Mouse (Mus musculus) fat pad, adult 2 months (tissue): Measurements from ENCODE around the gene Gstp2.
"Not testable (repeated sequence)": the region's sequence is repeated elsewhere in the genome, so short reads cannot be mapped to it uniquely, and the experiment has no call there.

Experiments
- DNase-seq: peaks from one replicate; pipeline ENCODE4 v3.0.0-alpha.2; 2011; ENCODE audit warnings: low read depth, low spot score; ENCODE audit errors: extremely low read depth

The Gstp2 gene

GRCm38 (mm10) chr19:4051741-4052515 lies 6.1 kb upstream of the Gstp2 start:
- no peak for DNase-seq

GRCm38 (mm10) chr19:4051016-4051415 lies 5.2 kb upstream of the Gstp2 start:
- no peak for DNase-seq

- DNase-seq = not testable (repeated sequence)
Measured at GRCm38 (mm10) chr19:4049069-4049468, 3.2 kb upstream of the Gstp2 start.

GRCm38 (mm10) chr19:4047859-4048258 lies 2.0 kb upstream of the Gstp2 start:
- peak; percentile 45 for DNase-seq

- DNase-seq = no peak
Measured at GRCm38 (mm10) chr19:4046866-4047254, 1.0 kb upstream of the Gstp2 start.

- not testable (repeated sequence) for DNase-seq
Measured at GRCm38 (mm10) chr19:4044109-4044508, 1.7 kb downstream of the Gstp2 start.

- DNase-seq = no peak
Measured at GRCm38 (mm10) chr19:4042124-4042523, 3.7 kb downstream of the Gstp2 start.

GRCm38 (mm10) chr19:4041500-4041899 lies 4.3 kb downstream of the Gstp2 start:
- DNase-seq = not testable (repeated sequence)

GRCm38 (mm10) chr19:4040941-4041340 lies 4.9 kb downstream of the Gstp2 start:
- DNase-seq = not testable (repeated sequence)

GRCm38 (mm10) chr19:4037788-4038232 lies 8.0 kb downstream of the Gstp2 start, which contains the start of gene Gstp1:
Gene Gstp1, minus strand, starts transcription at chr19:4037985.
- no peak for DNase-seq

GRCm38 (mm10) chr19:4037154-4037787 lies 8.6 kb downstream of the Gstp2 start:
- not testable (repeated sequence) for DNase-seq

- no peak for DNase-seq
Measured at GRCm38 (mm10) chr19:4036327-4037045, 9.3 kb downstream of the Gstp2 start.

- no peak for DNase-seq
Measured at GRCm38 (mm10) chr19:4033742-4034141, 12.1 kb downstream of the Gstp2 start.

- no peak for DNase-seq
Measured at GRCm38 (mm10) chr19:4033298-4033697, 12.5 kb downstream of the Gstp2 start.

- DNase-seq = no peak
Measured at GRCm38 (mm10) chr19:4032668-4033067, 13.2 kb downstream of the Gstp2 start.

GRCm38 (mm10) chr19:4027576-4027975 lies 18.2 kb downstream of the Gstp2 start:
- DNase-seq = no peak

GRCm38 (mm10) chr19:4023185-4023584 lies 22.6 kb downstream of the Gstp2 start:
- no peak for DNase-seq

GRCm38 (mm10) chr19:4018743-4019583 lies 26.9 kb downstream of the Gstp2 start:
- DNase-seq = peak; percentile 36

GRCm38 (mm10) chr19:4017921-4018587 lies 27.8 kb downstream of the Gstp2 start:
- DNase-seq = peak; percentile 65

GRCm38 (mm10) chr19:4015635-4016034 lies 30.2 kb downstream of the Gstp2 start:
- DNase-seq = no peak
